Mouse (Mus musculus): ENCODE results near the gene Atp6ap2. TPM values are rescaled to one million over a fixed set of nuclear protein-coding genes. Genes with fewer than 3 reads are reported as not detected.
A peak's percentile ranks its signal among the peaks of the same experiment; 100 is the strongest.

Gene Atp6ap2
- polyA plus RNA-seq (2012; fragmentation: generic; extraction: Trizol): 24.2 TPM
- long read RNA-seq, experiment 1, transcript Atp6ap2-201 (9 exons, 2,324 nt): major isoform, 141 of 159 reads
- long read RNA-seq, experiment 1, partial matches to known transcripts: 5 of 159 reads
- long read RNA-seq, experiment 1, other reads (novel, unspliced or antisense): 13 of 159 reads
- long read RNA-seq, experiment 2, transcript Atp6ap2-201 (9 exons, 2,324 nt): major isoform, 406 of 421 reads
- long read RNA-seq, experiment 2, partial matches to known transcripts: 7 of 421 reads
- long read RNA-seq, experiment 2, other reads (novel, unspliced or antisense): 8 of 421 reads

DNA sequence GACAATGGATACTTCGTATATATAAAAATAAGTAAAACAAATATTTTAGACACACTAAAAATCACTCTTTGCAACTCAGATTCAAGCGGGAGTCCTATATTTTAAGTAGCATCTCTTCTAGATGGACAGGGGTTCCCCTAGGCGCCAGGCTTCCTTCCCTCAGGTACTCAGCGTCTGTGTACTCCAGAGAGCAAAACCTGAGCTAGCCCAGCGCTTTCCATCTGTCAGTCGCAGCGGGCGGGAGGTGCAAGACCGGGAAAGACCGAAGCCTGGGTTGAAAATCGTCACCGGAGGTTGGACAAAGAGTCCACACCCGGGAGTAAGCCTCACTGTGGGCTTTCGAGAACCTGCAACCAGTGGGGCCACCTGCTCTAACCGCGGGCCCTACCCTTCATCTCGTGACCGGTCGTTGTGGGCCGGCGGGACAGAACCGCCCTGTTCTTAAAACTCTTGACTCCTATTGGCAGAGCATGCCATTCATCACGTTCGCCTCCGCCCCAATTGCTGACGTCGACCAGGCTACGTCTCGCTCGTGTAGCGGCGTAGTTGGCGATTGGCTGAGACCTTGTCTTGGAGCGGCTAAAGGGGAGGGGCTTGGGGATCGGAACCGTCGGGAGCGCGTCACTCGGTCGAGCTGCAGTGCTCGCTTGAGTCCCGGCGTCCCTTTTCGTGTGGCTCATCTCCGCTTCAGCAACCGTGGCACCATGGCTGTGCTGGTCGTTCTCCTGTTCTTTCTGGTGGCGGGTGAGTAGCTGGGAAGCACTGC lies at the start of gene Atp6ap2:
Atp6ap2 (plus strand) TSS at position 610 of the 766 bp plus-strand sequence.
- Histone ChIP-seq H3K79me3 (ENCODE audit: low read depth) (peaks cover 13% of the 10 kb centered on the region), H3K27me3 (ENCODE audit: control insufficient read depth, insufficient read depth, insufficient read length) (no peaks in the 10 kb centered on the region), H3K4me3 (ENCODE audit: insufficient read depth, poor library complexity, severe bottlenecking) (peak within 1 kb of the TSS; percentile 55), H3K36me3 (ENCODE audit: control insufficient read depth, insufficient read depth) (no peaks in the 10 kb centered on the region), H3ac (ENCODE audit: control insufficient read depth, insufficient read length, low read depth) (peak within 1 kb of the TSS; percentile 91), H3K79me2 (ENCODE audit: control insufficient read depth, insufficient read depth) (peaks cover 42% of the 10 kb centered on the region)
- no peak for TF ChIP-seq CTCF (IDR thresholded peaks at IDR 0.05; ENCODE audit: control insufficient read depth, insufficient read depth, insufficient read length)
- no peak for TF ChIP-seq CEBPB (IDR thresholded peaks at IDR 0.05; ENCODE audit: low read depth)
- no peak for TF ChIP-seq MAX (IDR thresholded peaks at IDR 0.05)
- TF ChIP-seq USF1 (IDR thresholded peaks at IDR 0.05; ENCODE audit: low read depth): no peak
- no peak for TF ChIP-seq FOSL1 (IDR thresholded peaks at IDR 0.05; ENCODE audit: insufficient read depth, low read length, poor library complexity, severe bottlenecking)
- no peak for TF ChIP-seq MYOG (IDR thresholded peaks at IDR 0.05; ENCODE audit: control insufficient read depth, extremely low read depth, insufficient read length)
- TF ChIP-seq MYOD1 (IDR thresholded peaks at IDR 0.05; ENCODE audit: control insufficient read depth, insufficient read length, low read depth): no peak

DNA sequence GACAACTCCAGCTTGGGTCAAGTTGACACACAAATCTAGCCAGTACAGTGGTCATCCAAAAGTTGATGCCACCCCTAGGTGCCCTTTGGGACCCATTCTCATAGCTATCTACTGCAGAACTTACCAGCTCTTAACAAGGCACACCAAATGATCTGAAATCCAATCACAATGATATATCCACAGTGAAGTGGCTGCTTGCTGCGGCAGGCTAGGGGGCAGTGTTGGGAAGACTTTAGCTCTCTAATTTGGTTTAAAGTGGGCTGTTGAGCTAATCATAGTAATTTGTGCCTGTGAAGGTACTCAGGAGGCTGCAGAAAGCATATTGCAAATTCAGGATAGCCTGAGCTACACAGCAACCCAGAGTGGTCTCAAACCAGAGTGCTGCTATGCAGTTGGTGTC lies 43.2 kb upstream of the Atp6ap2 start:
- H3ac ChIP-seq (ENCODE audit: control insufficient read depth, insufficient read length, low read depth): no peak overlapping the region
- no peaks in the 10 kb centered on the region for H3K36me3 ChIP-seq (ENCODE audit: control insufficient read depth, insufficient read depth)
- no peaks in the 10 kb centered on the region for H3K79me3 ChIP-seq (ENCODE audit: low read depth)
- no peaks in the 10 kb centered on the region for H3K27me3 ChIP-seq (ENCODE audit: control insufficient read depth, insufficient read depth, insufficient read length)
- no peaks in the 10 kb centered on the region for H3K79me2 ChIP-seq (ENCODE audit: control insufficient read depth, insufficient read depth)
- no peak overlapping the region for H3K4me3 ChIP-seq (ENCODE audit: insufficient read depth, poor library complexity, severe bottlenecking)
- no peak for TF ChIP-seq CEBPB (IDR thresholded peaks at IDR 0.05; ENCODE audit: low read depth)
- TF ChIP-seq MAX (IDR thresholded peaks at IDR 0.05): no peak
- no peak for TF ChIP-seq MYOD1 (IDR thresholded peaks at IDR 0.05; ENCODE audit: control insufficient read depth, insufficient read length, low read depth)
- TF ChIP-seq FOSL1 (IDR thresholded peaks at IDR 0.05; ENCODE audit: insufficient read depth, low read length, poor library complexity, severe bottlenecking): no peak
- TF ChIP-seq MYOG (IDR thresholded peaks at IDR 0.05; ENCODE audit: control insufficient read depth, extremely low read depth, insufficient read length): no peak
- TF ChIP-seq CTCF (IDR thresholded peaks at IDR 0.05; ENCODE audit: control insufficient read depth, insufficient read depth, insufficient read length): no peak
- TF ChIP-seq USF1 (IDR thresholded peaks at IDR 0.05; ENCODE audit: low read depth): no peak

DNA sequence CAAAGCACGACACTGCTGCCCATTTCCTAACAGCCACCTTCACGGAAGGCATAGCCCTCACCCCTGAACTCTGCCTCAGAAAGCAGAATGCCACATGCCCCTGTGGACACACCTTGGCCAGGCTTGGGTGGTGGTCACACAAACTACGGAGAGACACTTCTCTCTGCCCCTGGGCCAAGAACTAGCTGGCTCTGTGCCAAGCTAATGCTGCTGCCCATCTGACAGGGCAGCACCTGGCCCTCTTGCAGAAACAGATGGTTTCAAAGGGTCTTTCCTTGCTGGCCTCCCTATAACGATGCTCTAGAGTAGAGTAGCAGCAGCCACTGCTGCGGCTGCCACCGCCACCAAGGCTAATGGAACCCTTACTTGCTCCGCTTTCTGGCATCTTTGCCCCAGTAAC lies 30.5 kb upstream of the Atp6ap2 start:
- Histone ChIP-seq H3K79me2 (ENCODE audit: control insufficient read depth, insufficient read depth) (no peaks in the 10 kb centered on the region), H3K27me3 (ENCODE audit: control insufficient read depth, insufficient read depth, insufficient read length) (no peaks in the 10 kb centered on the region), H3ac (ENCODE audit: control insufficient read depth, insufficient read length, low read depth) (no peak overlapping the region), H3K4me3 (ENCODE audit: insufficient read depth, poor library complexity, severe bottlenecking) (no peak overlapping the region), H3K36me3 (ENCODE audit: control insufficient read depth, insufficient read depth) (no peaks in the 10 kb centered on the region), H3K79me3 (ENCODE audit: low read depth) (no peaks in the 10 kb centered on the region)
- no peak for TF ChIP-seq MAX (IDR thresholded peaks at IDR 0.05)
- TF ChIP-seq FOSL1 (IDR thresholded peaks at IDR 0.05; ENCODE audit: insufficient read depth, low read length, poor library complexity, severe bottlenecking): no peak
- TF ChIP-seq CTCF (IDR thresholded peaks at IDR 0.05; ENCODE audit: control insufficient read depth, insufficient read depth, insufficient read length): no peak
- TF ChIP-seq MYOD1 (IDR thresholded peaks at IDR 0.05; ENCODE audit: control insufficient read depth, insufficient read length, low read depth): no peak
- no peak for TF ChIP-seq MYOG (IDR thresholded peaks at IDR 0.05; ENCODE audit: control insufficient read depth, extremely low read depth, insufficient read length)
- TF ChIP-seq CEBPB (IDR thresholded peaks at IDR 0.05; ENCODE audit: low read depth): no peak
- no peak for TF ChIP-seq USF1 (IDR thresholded peaks at IDR 0.05; ENCODE audit: low read depth)

DNA sequence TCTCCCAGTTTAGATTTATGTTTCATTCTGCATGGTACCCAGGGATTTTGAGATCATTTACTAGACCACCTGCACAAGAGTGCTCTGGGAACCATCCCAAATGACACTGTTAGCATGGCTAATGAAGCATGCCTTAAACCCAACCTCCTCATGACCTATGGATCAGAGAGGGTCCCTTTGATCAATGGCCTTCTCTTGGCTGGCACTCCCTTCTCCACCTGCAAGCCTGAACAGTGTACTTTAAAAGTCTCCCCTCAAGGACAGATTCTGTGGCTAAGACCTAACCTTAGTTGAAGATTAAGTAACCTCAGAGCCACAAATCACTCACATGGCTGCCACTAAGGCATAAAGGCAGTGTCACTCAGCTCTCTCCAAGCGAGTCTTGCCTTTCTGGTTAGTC lies 16.2 kb upstream of the Atp6ap2 start:
- H3K4me3 ChIP-seq (ENCODE audit: insufficient read depth, poor library complexity, severe bottlenecking): no peak overlapping the region
- H3K27me3 ChIP-seq (ENCODE audit: control insufficient read depth, insufficient read depth, insufficient read length): no peaks in the 10 kb centered on the region
- H3K79me3 ChIP-seq (ENCODE audit: low read depth): no peaks in the 10 kb centered on the region
- TF ChIP-seq MAX (IDR thresholded peaks at IDR 0.05) (no peak), CEBPB (IDR thresholded peaks at IDR 0.05; ENCODE audit: low read depth) (no peak), MYOG (IDR thresholded peaks at IDR 0.05; ENCODE audit: control insufficient read depth, extremely low read depth, insufficient read length) (no peak), MYOD1 (IDR thresholded peaks at IDR 0.05; ENCODE audit: control insufficient read depth, insufficient read length, low read depth) (no peak), USF1 (IDR thresholded peaks at IDR 0.05; ENCODE audit: low read depth) (no peak), CTCF (IDR thresholded peaks at IDR 0.05; ENCODE audit: control insufficient read depth, insufficient read depth, insufficient read length) (no peak), FOSL1 (IDR thresholded peaks at IDR 0.05; ENCODE audit: insufficient read depth, low read length, poor library complexity, severe bottlenecking) (no peak)
- no peak overlapping the region for H3ac ChIP-seq (ENCODE audit: control insufficient read depth, insufficient read length, low read depth)
- H3K36me3 ChIP-seq (ENCODE audit: control insufficient read depth, insufficient read depth): no peaks in the 10 kb centered on the region
- no peaks in the 10 kb centered on the region for H3K79me2 ChIP-seq (ENCODE audit: control insufficient read depth, insufficient read depth)

DNA sequence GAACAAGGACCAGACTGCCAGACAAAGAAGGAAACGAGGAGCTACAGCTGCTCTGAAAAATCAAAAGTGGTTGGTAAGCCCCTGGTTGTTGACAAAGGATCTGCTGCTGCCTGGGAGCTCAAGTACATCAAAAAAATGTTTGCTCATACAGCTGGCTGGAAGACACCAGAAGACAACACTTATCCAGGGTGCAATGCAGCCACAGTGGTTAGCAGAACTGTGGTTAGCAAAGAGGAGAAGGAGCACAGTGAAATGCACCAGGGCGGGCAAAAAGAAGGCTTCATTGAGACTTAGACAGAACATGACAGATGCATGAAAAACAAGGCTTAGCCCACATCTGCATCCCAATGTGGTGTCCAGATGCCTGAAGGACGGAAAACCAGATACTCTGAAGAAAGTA lies 9.7 kb upstream of the Atp6ap2 start:
- H3K79me2 ChIP-seq (ENCODE audit: control insufficient read depth, insufficient read depth): no peaks in the 10 kb centered on the region
- no peaks in the 10 kb centered on the region for H3K27me3 ChIP-seq (ENCODE audit: control insufficient read depth, insufficient read depth, insufficient read length)
- no peaks in the 10 kb centered on the region for H3K36me3 ChIP-seq (ENCODE audit: control insufficient read depth, insufficient read depth)
- no peak overlapping the region for H3K4me3 ChIP-seq (ENCODE audit: insufficient read depth, poor library complexity, severe bottlenecking)
- H3ac ChIP-seq (ENCODE audit: control insufficient read depth, insufficient read length, low read depth): no peak overlapping the region
- no peaks in the 10 kb centered on the region for H3K79me3 ChIP-seq (ENCODE audit: low read depth)
- TF ChIP-seq MYOD1 (IDR thresholded peaks at IDR 0.05; ENCODE audit: control insufficient read depth, insufficient read length, low read depth) (no peak), FOSL1 (IDR thresholded peaks at IDR 0.05; ENCODE audit: insufficient read depth, low read length, poor library complexity, severe bottlenecking) (no peak), MAX (IDR thresholded peaks at IDR 0.05) (no peak), MYOG (IDR thresholded peaks at IDR 0.05; ENCODE audit: control insufficient read depth, extremely low read depth, insufficient read length) (no peak), CTCF (IDR thresholded peaks at IDR 0.05; ENCODE audit: control insufficient read depth, insufficient read depth, insufficient read length) (no peak), CEBPB (IDR thresholded peaks at IDR 0.05; ENCODE audit: low read depth) (no peak), USF1 (IDR thresholded peaks at IDR 0.05; ENCODE audit: low read depth) (no peak)
